Mouse (Mus musculus) forebrain, embryonic 16.5 days (tissue): ENCODE data around the gene Slain2. TPM values are rescaled to one million over a fixed set of nuclear protein-coding genes. Genes with fewer than 3 reads are reported as not detected.

ENCODE experiments used
- ATAC-seq: fragments of 200-750 bp; cut with Nextera tagmentation; 2 replicates; pipeline ENCODE4 v1.8.0; 2017; ENCODE audit warnings: mild to moderate bottlenecking, moderate library complexity
- H3K27ac ChIP-seq: fragments of 300-500 bp; sonication (generic); 2 replicates; pipeline ENCODE4 v1.5.1; 2014; ENCODE audit warnings: low read length, control low read depth
- H3K27me3 ChIP-seq: fragments of 300-500 bp; sonication (generic); replicated peaks from 2 replicates; pipeline ENCODE4 v1.6.1; 2014; ENCODE audit warnings: low read length; ENCODE audit not compliant: control insufficient read depth, insufficient read depth
- H3K36me3 ChIP-seq: fragments of 300-500 bp; sonication (generic); 2 replicates; pipeline ENCODE4 v1.6.1; 2014; ENCODE audit not compliant: control insufficient read depth, insufficient read depth
- H3K4me1 ChIP-seq: fragments of 300-500 bp; sonication (generic); replicated peaks from 2 replicates; pipeline ENCODE4 v1.6.1; 2014; ENCODE audit warnings: low read length; ENCODE audit not compliant: control insufficient read depth, insufficient read depth
- H3K4me2 ChIP-seq: fragments of 300-500 bp; sonication (generic); 2 replicates; pipeline ENCODE4 v1.6.1; 2014; ENCODE audit warnings: mild to moderate bottlenecking, low read length, control low read depth
- H3K4me3 ChIP-seq: fragments of 300-500 bp; sonication (generic); replicated peaks from 2 replicates; pipeline ENCODE4 v1.5.1; 2014; ENCODE audit warnings: mild to moderate bottlenecking, low read length, control low read depth
- H3K9ac ChIP-seq: fragments of 300-500 bp; sonication (generic); replicated peaks from 2 replicates; pipeline ENCODE4 v1.6.1; 2014; ENCODE audit warnings: low read depth, low read length, control low read depth
- H3K9me3 ChIP-seq: fragments of 300-500 bp; sonication (generic); 2 replicates; pipeline ENCODE4 v1.6.1; 2016; ENCODE audit warnings: low read length; ENCODE audit not compliant: control insufficient read depth
- WGBS: fragments of 180-500 bp; shearing (Covaris S2); extraction: QIAGEN DNeasy Blood & Tissue Kit; methylation state at CpG from one replicate; pipeline ENCODE4 v1.1.7; 2014; 5-methylcytosine and 5-hydroxymethylcytosine counted together
- polyA plus RNA-seq: library from polyadenylated mRNA; unstranded; fragments of >200 nt; fragmentation: Nextera tagmentation; extraction: Ambion mirVana; gene quantifications from 2 replicates; pipeline ENCODE4 v1.2.1, GENCODE M21; 2015

The Slain2 gene
- polyA plus RNA-seq, 1 experiment from 2014 or later = 16.9 TPM

GRCm38 (mm10) chr5:72897998-72898397, 16.1 kb upstream of the Slain2 start:
- Histone ChIP-seq H3K4me2 (no peak overlapping the region), H3K4me3 (no peak overlapping the region), H3K36me3 (no peaks in the 10 kb centered on the region), H3K9me3 (no peaks in the 10 kb centered on the region), H3K27ac (no peak overlapping the region), H3K4me1 (peaks cover 6% of the 10 kb centered on the region; the same call in 1 of the 2 replicates), H3K27me3 (no peaks in the 10 kb centered on the region), H3K9ac (no peak overlapping the region)
- whole genome bisulfite sequencing = 59% methylated on average over 6 of the region's 6 CpGs
- no peak for ATAC-seq

- no peak overlapping the region for H3K4me2 ChIP-seq
- no peaks in the 10 kb centered on the region for H3K27me3 ChIP-seq
- no peak overlapping the region for H3K9ac ChIP-seq
- ATAC-seq = no peak
- H3K27ac ChIP-seq = no peak overlapping the region
- no peak overlapping the region for H3K4me3 ChIP-seq
- no peaks in the 10 kb centered on the region for H3K9me3 ChIP-seq
- H3K36me3 ChIP-seq = no peaks in the 10 kb centered on the region
- H3K4me1 ChIP-seq = peaks cover 6% of the 10 kb centered on the region; the same call in 1 of the 2 replicates
- 88% methylated on average over 8 of the region's 8 CpGs for WGBS
These were observed 14.8 kb upstream of the Slain2 start for GRCm38 (mm10) chr5:72899255-72899654.

DNA sequence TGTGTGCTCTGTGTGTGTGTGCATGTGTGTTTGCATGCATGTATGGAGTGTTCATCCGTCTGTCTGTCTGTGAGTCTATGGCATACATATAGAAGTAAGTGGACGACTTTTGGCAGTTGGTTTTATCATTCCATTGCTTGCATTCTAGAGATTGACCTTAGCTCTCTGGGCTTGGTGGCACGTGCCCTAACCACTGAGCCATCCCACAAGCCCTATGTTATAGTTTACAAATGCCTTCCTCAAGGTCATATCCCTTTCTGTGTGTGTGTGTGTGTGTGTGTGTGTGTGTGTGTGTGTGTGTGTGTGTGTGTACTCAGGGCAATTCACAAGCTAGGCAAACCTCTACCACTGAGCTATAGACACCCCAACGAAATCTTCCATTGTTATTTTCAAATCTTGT, 12.2 kb upstream of the Slain2 start:
- Histone ChIP-seq H3K4me1 (peaks cover 6% of the 10 kb centered on the region; the same call in 1 of the 2 replicates), H3K27ac (no peak overlapping the region), H3K36me3 (no peaks in the 10 kb centered on the region), H3K9me3 (no peaks in the 10 kb centered on the region), H3K4me3 (no peak overlapping the region), H3K9ac (no peak overlapping the region), H3K27me3 (no peaks in the 10 kb centered on the region), H3K4me2 (no peak overlapping the region)
- ATAC-seq = no peak
- WGBS = 75% methylated on average over 4 of the region's 4 CpGs

DNA sequence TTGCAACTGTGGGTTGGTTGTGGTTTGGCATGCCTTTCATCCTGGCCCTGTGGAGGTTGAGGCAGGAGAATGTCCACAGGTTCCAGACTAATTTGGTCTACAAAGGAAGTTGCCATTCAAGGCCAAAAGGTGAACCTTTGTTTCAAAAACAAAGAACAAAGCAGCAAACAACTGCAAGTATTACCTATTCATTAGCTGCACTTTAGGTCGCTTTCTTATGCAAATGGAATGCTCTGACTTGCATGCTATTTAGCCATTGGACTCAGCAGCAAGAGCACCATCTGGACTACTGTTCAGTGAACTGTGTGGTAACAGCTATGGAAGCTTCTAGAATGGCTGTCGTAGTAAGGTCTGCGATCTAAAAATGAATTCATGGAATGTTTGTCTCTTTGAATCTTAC, 11.8 kb upstream of the Slain2 start:
- H3K9ac ChIP-seq = no peak overlapping the region
- no peaks in the 10 kb centered on the region for H3K36me3 ChIP-seq
- no peaks in the 10 kb centered on the region for H3K9me3 ChIP-seq
- 24% methylated on average over 3 of the region's 3 CpGs for WGBS
- H3K4me3 ChIP-seq = no peak overlapping the region
- H3K4me2 ChIP-seq = no peak overlapping the region
- ATAC-seq = peak; percentile 72
- no peaks in the 10 kb centered on the region for H3K27me3 ChIP-seq
- no peak overlapping the region for H3K27ac ChIP-seq
- peaks cover 6% of the 10 kb centered on the region; the same call in 1 of the 2 replicates for H3K4me1 ChIP-seq

DNA sequence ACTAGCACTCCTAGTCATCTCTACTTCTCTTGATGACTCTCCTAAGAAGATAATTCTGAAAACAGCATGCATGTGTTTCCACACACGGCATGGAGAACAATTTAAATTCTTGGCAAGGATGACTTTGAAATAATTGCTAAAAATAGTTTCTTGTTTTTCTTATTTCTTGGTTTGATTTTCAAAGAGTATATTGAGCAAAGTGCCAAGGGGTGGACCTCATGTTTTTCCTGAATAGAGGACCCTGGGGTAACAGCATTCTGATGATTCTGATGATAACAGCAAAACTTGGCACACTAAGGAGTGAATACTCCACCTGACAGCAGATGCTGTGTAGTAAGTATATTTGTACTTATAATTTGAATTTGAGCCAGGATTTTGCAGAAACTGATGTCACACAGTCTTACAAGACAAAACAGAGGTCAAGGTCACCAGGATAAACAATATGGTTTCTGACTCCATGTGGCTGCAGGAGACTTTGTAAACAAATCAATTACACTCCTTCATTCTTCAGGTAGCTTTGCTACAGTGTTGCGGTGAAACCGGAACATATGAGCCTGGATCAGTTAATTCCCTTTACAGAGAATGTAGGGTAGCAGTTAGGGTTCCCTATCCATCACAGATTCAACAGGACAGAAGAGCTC, 11.1 kb upstream of the Slain2 start:
- Histone ChIP-seq H3K27me3 (no peaks in the 10 kb centered on the region), H3K4me3 (no peak overlapping the region), H3K9ac (no peak overlapping the region), H3K27ac (no peak overlapping the region), H3K4me1 (peaks cover 6% of the 10 kb centered on the region; the same call in 1 of the 2 replicates), H3K36me3 (no peaks in the 10 kb centered on the region), H3K9me3 (no peaks in the 10 kb centered on the region), H3K4me2 (no peak overlapping the region)
- no peak for ATAC-seq
- 76% methylated on average over 3 of the region's 3 CpGs for WGBS

DNA sequence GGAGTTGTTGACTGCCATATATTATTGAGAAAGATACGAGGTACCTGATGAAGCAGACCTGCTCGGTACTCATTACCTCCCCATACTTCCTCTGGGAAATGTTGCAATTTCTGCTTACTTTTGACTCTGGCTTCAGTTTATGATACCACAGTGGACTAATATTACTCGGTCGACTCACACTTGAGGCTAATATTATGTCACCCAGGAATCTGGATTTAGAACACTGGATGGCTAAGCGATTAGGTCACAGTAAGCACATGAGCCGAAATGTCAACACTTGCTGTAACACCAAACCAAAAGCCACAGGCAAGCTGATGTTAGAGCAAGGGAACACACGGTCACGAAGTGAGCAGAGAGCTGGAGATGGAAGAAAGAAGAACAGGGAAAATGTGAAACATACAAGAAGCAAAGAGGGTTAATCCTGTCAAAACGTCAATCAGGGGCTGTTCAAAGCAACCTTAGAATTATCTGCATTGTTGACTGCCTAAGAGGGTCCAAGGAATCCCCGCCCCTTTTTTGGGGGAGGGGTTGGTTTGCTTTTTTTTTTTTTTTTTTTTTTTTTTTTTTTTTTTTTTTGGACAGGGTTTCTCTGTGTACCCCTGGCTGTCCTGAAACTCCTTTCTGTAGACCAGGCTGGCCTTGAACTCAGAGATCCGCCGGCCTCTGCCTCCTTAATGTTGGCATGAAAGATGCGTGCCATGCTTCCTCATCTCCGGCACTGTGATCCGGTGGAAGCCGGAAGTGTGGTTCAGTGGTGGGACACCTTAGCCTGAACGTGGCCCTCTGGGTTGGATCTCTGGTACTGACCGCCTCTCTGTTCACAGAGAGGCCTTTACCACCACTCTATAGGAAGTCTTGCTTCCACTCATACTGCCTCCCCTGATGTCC, 9.0 kb upstream of the Slain2 start:
- Histone ChIP-seq H3K4me2 (no peak overlapping the region), H3K4me1 (peaks cover 6% of the 10 kb centered on the region; the same call in 1 of the 2 replicates), H3K9ac (no peak overlapping the region), H3K27ac (no peak overlapping the region), H3K9me3 (no peaks in the 10 kb centered on the region), H3K4me3 (no peak overlapping the region), H3K36me3 (no peaks in the 10 kb centered on the region), H3K27me3 (no peaks in the 10 kb centered on the region)
- 80% methylated on average over 18 of the region's 18 CpGs for WGBS
- no peak for ATAC-seq

GRCm38 (mm10) chr5:72907402-72907801, 6.7 kb upstream of the Slain2 start:
- Histone ChIP-seq H3K36me3 (no peaks in the 10 kb centered on the region), H3K4me3 (no peak overlapping the region), H3K27me3 (no peaks in the 10 kb centered on the region), H3K4me1 (0 out of 2 replicates have a peak, but pooled peaks cover 3% of the 10 kb centered on the region), H3K9me3 (no peaks in the 10 kb centered on the region), H3K9ac (no peak overlapping the region), H3K4me2 (no peak overlapping the region), H3K27ac (no peak overlapping the region)
- no peak for ATAC-seq
- 92% methylated on average over 6 of the region's 6 CpGs for WGBS

DNA sequence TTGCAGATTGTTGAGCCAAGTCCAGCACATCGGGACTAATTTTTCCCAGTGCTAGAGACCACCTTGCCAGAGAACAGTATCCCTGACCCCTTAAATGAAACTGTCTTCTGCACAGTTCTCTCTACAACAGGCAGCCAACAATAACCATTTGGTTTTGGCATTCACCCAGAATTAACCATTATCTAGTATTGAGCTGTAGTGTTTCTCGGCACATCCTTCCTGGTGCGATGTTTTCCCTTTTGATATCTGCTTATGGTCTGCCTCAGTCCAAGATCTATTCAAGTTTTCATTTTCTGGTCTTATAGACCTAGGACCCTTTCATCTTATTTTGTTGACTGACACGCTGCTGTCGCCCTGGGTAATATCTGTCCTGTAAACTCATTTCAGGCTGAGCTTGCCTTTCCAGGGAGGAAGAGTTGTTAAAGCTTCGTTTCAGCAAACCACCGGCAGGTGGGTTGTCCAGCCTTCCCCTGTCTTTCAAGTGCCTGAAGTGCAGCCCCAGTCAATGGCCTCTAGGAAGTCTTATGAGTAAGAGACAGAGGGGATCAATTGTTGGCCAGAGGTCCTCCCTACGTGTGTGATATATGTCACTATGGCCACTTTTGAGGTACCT, 5.7 kb upstream of the Slain2 start:
- H3K4me2 ChIP-seq = no peak overlapping the region
- no peak overlapping the region for H3K4me3 ChIP-seq
- H3K36me3 ChIP-seq = no peaks in the 10 kb centered on the region
- H3K4me1 ChIP-seq = peaks cover 8% of the 10 kb centered on the region
- WGBS = 77% methylated on average over 8 of the region's 8 CpGs
- no peaks in the 10 kb centered on the region for H3K27me3 ChIP-seq
- no peak overlapping the region for H3K27ac ChIP-seq
- no peaks in the 10 kb centered on the region for H3K9me3 ChIP-seq
- no peak for ATAC-seq
- H3K9ac ChIP-seq = no peak overlapping the region

DNA sequence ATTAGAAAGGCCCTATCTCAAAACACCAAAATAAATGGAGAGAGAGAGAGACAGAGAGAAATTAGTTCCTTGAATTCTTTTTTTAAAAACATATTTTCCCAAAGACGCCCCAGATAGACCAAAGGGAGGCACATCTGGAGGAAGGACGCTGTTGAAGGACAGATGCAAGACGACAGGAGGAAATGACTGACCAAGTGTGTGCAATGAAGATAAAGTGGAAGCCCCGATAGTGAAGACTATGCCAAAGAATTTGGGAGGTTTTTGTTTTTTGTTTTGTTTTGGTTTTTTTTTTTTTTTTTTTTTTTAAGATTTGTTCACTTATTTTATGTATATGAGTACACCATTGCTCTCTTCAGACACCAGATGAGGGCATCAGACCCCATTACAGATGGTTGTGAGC, 4.7 kb upstream of the Slain2 start:
- H3K36me3 ChIP-seq = no peaks in the 10 kb centered on the region
- ATAC-seq = no peak
- H3K9ac ChIP-seq = no peak overlapping the region
- no peak overlapping the region for H3K4me3 ChIP-seq
- peaks cover 9% of the 10 kb centered on the region for H3K4me1 ChIP-seq
- H3K27me3 ChIP-seq = no peaks in the 10 kb centered on the region
- no peaks in the 10 kb centered on the region for H3K9me3 ChIP-seq
- no peak overlapping the region for H3K27ac ChIP-seq
- 81% methylated on average over 4 of the region's 4 CpGs for WGBS
- no peak overlapping the region for H3K4me2 ChIP-seq
